Mouse (Mus musculus) left cerebral cortex, postnatal 4 days (tissue): Measurements from ENCODE around the gene Olfr847. TPM values are rescaled to one million over a fixed set of nuclear protein-coding genes. Genes with fewer than 3 reads are reported as not detected.

ENCODE experiments used
- DNase-seq: peaks from one replicate; pipeline ENCODE4 v3.0.0-alpha.2; 2022
- intact Hi-C: fragments of 180-260 bp; cut with DNase I; formaldehyde crosslinking; loops from one replicate; pipeline ENCODE4 v1.15.1; 2025
- total RNA-seq, 2 experiments: library from RNA; stranded (reverse); gene quantifications; 2 replicates each; pipeline ENCODE4 v1.2.3; 2021

Gene Olfr847
- not detected for total RNA-seq

DNA sequence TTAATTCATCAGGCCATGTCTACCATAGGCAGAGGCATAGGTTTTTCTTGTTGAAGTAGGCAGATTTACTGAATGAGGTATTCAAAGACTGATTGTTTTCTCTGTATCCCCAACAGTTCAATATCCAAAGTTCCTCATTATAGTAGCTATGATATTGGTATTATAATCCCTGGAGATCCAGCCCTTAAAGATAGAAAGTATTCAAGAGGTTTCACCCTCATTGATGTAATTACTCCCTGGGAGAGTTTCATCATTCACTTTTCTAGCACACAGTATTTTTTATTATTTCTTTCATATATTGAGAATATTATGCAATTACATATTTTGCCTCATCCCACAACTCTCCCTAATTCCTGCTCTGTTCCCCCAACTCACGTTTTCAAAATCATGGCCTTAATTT, at the start of gene Olfr847:
Gene Olfr847, minus strand, starts transcription at position 101 of the 400 bp plus-strand sequence.
- no peak for DNase-seq
- intact Hi-C loops, result no loop called here

DNA sequence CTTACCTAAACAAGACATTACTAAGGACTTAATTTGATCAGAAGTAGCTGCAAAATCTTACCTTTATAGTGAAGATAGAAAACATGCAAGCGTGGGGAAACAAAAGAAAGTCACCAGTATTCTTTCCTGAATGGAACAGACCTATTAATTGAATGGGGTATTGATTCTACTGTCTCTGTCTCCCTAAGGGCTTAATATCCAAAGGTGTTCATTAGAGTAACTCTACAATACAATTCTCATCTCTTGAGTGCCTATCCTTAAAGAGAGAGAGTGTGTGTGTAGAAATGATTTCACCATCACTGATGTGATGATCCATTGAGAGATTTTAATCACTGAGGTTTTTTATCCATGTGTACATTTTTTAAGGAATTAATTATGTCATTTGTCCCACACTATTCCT, 14.6 kb downstream of the Olfr847 start, which contains the start of gene Olfr846:
Gene Olfr846, minus strand, starts transcription at position 101 of the 400 bp plus-strand sequence.
- intact Hi-C loops, result no loop called here
- DNase-seq, result no peak

GRCm38 (mm10) chr9:19336157-19336556, 42.3 kb downstream of the Olfr847 start, which contains the start of gene Olfr845:
Olfr845 (plus strand) TSS chr9:19336457.
- intact Hi-C loops, result no loop called here
- no peak for DNase-seq

Other genes starting within 250 kb of the Olfr847 start
- gene Olfr837, start 242.4 kb downstream of the Olfr847 start, total RNA-seq, result not detected
- gene Olfr839-ps1, start 201.4 kb downstream of the Olfr847 start, total RNA-seq, result under 1 TPM; 0.08 to 0.16 TPM
- gene Olfr843, start 126.7 kb downstream of the Olfr847 start, total RNA-seq, result not detected
- not detected for gene Olfr844, start 62.3 kb downstream of the Olfr847 start, total RNA-seq
- not detected for gene Olfr845, start 42.2 kb downstream of the Olfr847 start, total RNA-seq
- gene Olfr846, start 14.7 kb downstream of the Olfr847 start, total RNA-seq, result not detected
- not detected for gene Olfr849, start 61.6 kb upstream of the Olfr847 start, total RNA-seq
- gene Olfr850, start 99.6 kb upstream of the Olfr847 start, total RNA-seq, result not detected
- gene Olfr851, start 114.6 kb upstream of the Olfr847 start, total RNA-seq, result not detected
- gene Olfr853, start 162.4 kb upstream of the Olfr847 start, total RNA-seq, result not detected
- not detected for gene Olfr854, start 188.7 kb upstream of the Olfr847 start, total RNA-seq
- not detected for gene Olfr855, start 203.9 kb upstream of the Olfr847 start, total RNA-seq
- gene Zfp317, start 243.4 kb upstream of the Olfr847 start, total RNA-seq, result 10 to 100 TPM; 26.7 to 28.0 TPM